Mouse (Mus musculus) stomach, embryonic 16.5 days (tissue): ENCODE measurements around the gene Yeats4. TPM values are rescaled to one million over a fixed set of nuclear protein-coding genes. Genes with fewer than 3 reads are reported as not detected.

Experiments used
- ATAC-seq: fragments of 200-750 bp; cut with Nextera tagmentation; 2 replicates; pipeline ENCODE4 v1.8.0; 2017; ENCODE audit warnings: moderate number of reproducible peaks, moderate TSS enrichment; ENCODE audit not compliant: insufficient read depth, low FRiP score
- H3K27ac ChIP-seq: fragments of 300-500 bp; sonication (generic); 2 replicates; pipeline ENCODE4 v1.5.1; 2014; ENCODE audit warnings: low read length
- H3K27me3 ChIP-seq: fragments of 300-500 bp; sonication (generic); 2 replicates; pipeline ENCODE4 v1.6.1; 2014; ENCODE audit warnings: low read length, control low read depth, mixed read lengths; ENCODE audit not compliant: control insufficient read depth, insufficient read depth
- H3K36me3 ChIP-seq: fragments of 300-500 bp; sonication (generic); 2 replicates; pipeline ENCODE4 v1.6.1; 2014; ENCODE audit warnings: low read length; ENCODE audit not compliant: control insufficient read depth, insufficient read depth
- H3K4me1 ChIP-seq: fragments of 300-500 bp; sonication (generic); 2 replicates; pipeline ENCODE4 v1.6.1; 2014; ENCODE audit warnings: low read length, control low read depth, mixed read lengths; ENCODE audit not compliant: control insufficient read depth, insufficient read depth
- H3K4me2 ChIP-seq: fragments of 300-500 bp; sonication (generic); 2 replicates; pipeline ENCODE4 v1.6.1; 2014; ENCODE audit warnings: low read depth, low read length, mixed read lengths
- H3K4me3 ChIP-seq: fragments of 300-500 bp; sonication (generic); replicated peaks from 2 replicates; pipeline ENCODE4 v1.5.1; 2014; ENCODE audit warnings: mild to moderate bottlenecking, low read length
- H3K9ac ChIP-seq: fragments of 300-500 bp; sonication (generic); 2 replicates; pipeline ENCODE4 v1.6.1; 2014; ENCODE audit warnings: low read length
- H3K9me3 ChIP-seq: fragments of 300-500 bp; sonication (generic); replicated peaks from 2 replicates; pipeline ENCODE4 v1.6.1; 2016; ENCODE audit warnings: low read length, control low read depth; ENCODE audit not compliant: control insufficient read depth
- WGBS: fragments of 180-500 bp; shearing (Covaris S2); extraction: QIAGEN DNeasy Blood & Tissue Kit; methylation state at CpG from one replicate; pipeline ENCODE4 v1.1.7; 2014; 5-methylcytosine and 5-hydroxymethylcytosine counted together
- polyA plus RNA-seq: library from polyadenylated mRNA; unstranded; fragments of >200 nt; fragmentation: Nextera tagmentation; extraction: Ambion mirVana; gene quantifications from 2 replicates; pipeline ENCODE4 v1.2.1, GENCODE M21; 2015

The Yeats4 gene
- polyA plus RNA-seq, 1 experiment from 2014 or later = 45.8 TPM

GRCm38 (mm10) chr10:117193364-117193763 is 30.9 kb downstream of the Yeats4 start:
- ATAC-seq = no peak
- no peak overlapping the region for H3K4me2 ChIP-seq
- no peaks in the 10 kb centered on the region for H3K36me3 ChIP-seq
- no peaks in the 10 kb centered on the region for H3K9me3 ChIP-seq
- H3K27ac ChIP-seq = no peak overlapping the region
- no peaks in the 10 kb centered on the region for H3K4me1 ChIP-seq
- H3K27me3 ChIP-seq = no peaks in the 10 kb centered on the region
- no peak overlapping the region for H3K4me3 ChIP-seq
- 76% methylated on average over 5 of the region's 5 CpGs for WGBS
- no peak overlapping the region for H3K9ac ChIP-seq

GRCm38 (mm10) chr10:117185399-117186089 is 38.8 kb downstream of the Yeats4 start:
- H3K4me1 ChIP-seq = no peaks in the 10 kb centered on the region
- H3K9me3 ChIP-seq = no peaks in the 10 kb centered on the region
- H3K4me2 ChIP-seq = no peak overlapping the region
- H3K27ac ChIP-seq = no peak overlapping the region
- ATAC-seq = no peak
- no peaks in the 10 kb centered on the region for H3K27me3 ChIP-seq
- H3K4me3 ChIP-seq = no peak overlapping the region
- no peaks in the 10 kb centered on the region for H3K36me3 ChIP-seq
- WGBS = 34% methylated on average over 9 of the region's 9 CpGs
- no peak overlapping the region for H3K9ac ChIP-seq

DNA sequence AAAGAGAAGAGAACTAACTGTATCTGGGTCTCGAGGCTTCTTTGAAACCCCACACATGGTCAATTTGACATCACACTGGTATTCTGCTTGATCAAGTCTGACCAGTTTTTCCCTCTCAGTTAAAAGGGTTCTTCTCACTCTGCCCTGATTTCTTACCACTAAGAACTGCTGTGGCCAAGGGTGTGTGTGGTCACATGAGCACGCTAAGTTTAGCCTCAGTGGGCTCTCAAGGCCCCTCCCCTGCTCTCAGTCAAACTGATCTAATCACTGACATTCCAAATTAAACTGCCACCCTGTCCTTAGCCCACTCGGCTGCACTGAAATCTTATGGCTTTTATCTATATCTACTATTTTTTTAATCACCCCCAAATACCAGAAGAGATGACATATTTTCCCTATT is 43.2 kb downstream of the Yeats4 start:
- H3K27ac ChIP-seq = no peak overlapping the region
- no peaks in the 10 kb centered on the region for H3K27me3 ChIP-seq
- no peak overlapping the region for H3K4me2 ChIP-seq
- H3K4me3 ChIP-seq = no peak overlapping the region
- no peak overlapping the region for H3K9ac ChIP-seq
- 20% methylated on average over 3 of the region's 3 CpGs for WGBS
- H3K9me3 ChIP-seq = no peaks in the 10 kb centered on the region
- H3K4me1 ChIP-seq = no peaks in the 10 kb centered on the region
- H3K36me3 ChIP-seq = no peaks in the 10 kb centered on the region
- ATAC-seq = peak; percentile 60; the same call in 1 of the 2 replicates

- ATAC-seq = 0 out of 2 replicates have a peak, but pooled peaks have one; percentile 24
Observed at GRCm38 (mm10) chr10:117174645-117175044, 49.7 kb downstream of the Yeats4 start.

GRCm38 (mm10) chr10:117173566-117174438 is 50.5 kb downstream of the Yeats4 start:
- no peak for ATAC-seq
- Histone ChIP-seq H3K9ac (no peak overlapping the region), H3K4me1 (0 out of 2 replicates have a peak, but pooled peaks cover 5% of the 10 kb centered on the region), H3K27ac (peak overlapping the region; percentile 32), H3K27me3 (no peaks in the 10 kb centered on the region), H3K9me3 (no peaks in the 10 kb centered on the region), H3K36me3 (no peaks in the 10 kb centered on the region), H3K4me2 (peak overlapping the region; percentile 27; the same call in 1 of the 2 replicates), H3K4me3 (no peak overlapping the region)
- WGBS = 42% methylated on average over 12 of the region's 13 CpGs

More at GRCm38 (mm10) chr10:117174645-117175044, 49.7 kb downstream of the Yeats4 start:
- 60% methylated on average over 12 of the region's 12 CpGs for WGBS
- Histone ChIP-seq H3K4me2 (peak overlapping the region; percentile 27; the same call in 1 of the 2 replicates), H3K27ac (peak overlapping the region; percentile 32), H3K9me3 (no peaks in the 10 kb centered on the region), H3K4me1 (0 out of 2 replicates have a peak, but pooled peaks cover 5% of the 10 kb centered on the region), H3K27me3 (no peaks in the 10 kb centered on the region), H3K4me3 (no peak overlapping the region), H3K36me3 (no peaks in the 10 kb centered on the region), H3K9ac (no peak overlapping the region)

- 83% methylated on average over 1 of the region's 1 CpGs for WGBS
Observed at GRCm38 (mm10) chr10:117173111-117173510, 51.2 kb downstream of the Yeats4 start.

GRCm38 (mm10) chr10:117172069-117172468 is 52.2 kb downstream of the Yeats4 start:
- no peak overlapping the region; the same call in 1 of the 2 replicates for H3K27ac ChIP-seq
- no peak for ATAC-seq

More at GRCm38 (mm10) chr10:117173111-117173510, 51.2 kb downstream of the Yeats4 start:
- ATAC-seq = no peak
- H3K4me1 ChIP-seq = 0 out of 2 replicates have a peak, but pooled peaks cover 5% of the 10 kb centered on the region
- H3K4me3 ChIP-seq = no peak overlapping the region
- no peak overlapping the region for H3K27ac ChIP-seq
- H3K27me3 ChIP-seq = no peaks in the 10 kb centered on the region
- no peak overlapping the region for H3K9ac ChIP-seq
- H3K9me3 ChIP-seq = no peaks in the 10 kb centered on the region
- no peaks in the 10 kb centered on the region for H3K36me3 ChIP-seq
- no peak overlapping the region for H3K4me2 ChIP-seq

DNA sequence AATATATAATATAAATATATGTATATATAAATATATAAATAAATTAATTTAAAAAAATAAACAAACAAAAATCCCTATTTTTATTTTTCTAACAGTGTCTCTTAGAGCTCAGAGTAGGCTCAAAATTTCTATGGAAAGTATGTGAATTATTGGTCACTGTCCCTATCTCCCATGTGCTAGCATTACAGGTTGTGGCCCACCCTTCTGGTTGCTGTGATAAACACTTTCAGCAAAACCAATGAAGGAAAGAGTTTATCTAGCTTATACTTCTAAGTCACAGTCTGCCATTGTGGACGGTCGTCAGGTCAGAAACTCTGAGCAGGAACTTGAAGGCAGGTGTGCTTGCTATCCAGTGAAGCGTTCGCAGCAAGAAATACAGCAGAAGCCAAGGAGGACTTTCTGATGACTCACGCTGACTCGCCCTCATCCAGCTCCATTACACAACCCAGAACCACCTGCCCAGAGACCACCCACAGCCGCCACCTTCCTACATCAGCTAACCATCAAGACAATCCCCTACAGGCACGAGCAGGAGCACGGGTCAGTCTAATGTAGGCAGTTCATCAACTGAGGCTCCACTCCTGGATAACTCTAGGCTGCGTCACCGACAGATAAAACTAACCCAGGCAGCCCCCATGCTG is 57.4 kb downstream of the Yeats4 start:
- Histone ChIP-seq H3K9me3 (no peaks in the 10 kb centered on the region), H3K36me3 (no peaks in the 10 kb centered on the region), H3K27ac (no peak overlapping the region), H3K4me2 (no peak overlapping the region), H3K4me1 (0 out of 2 replicates have a peak, but pooled peaks cover 2% of the 10 kb centered on the region), H3K9ac (no peak overlapping the region), H3K4me3 (no peak overlapping the region), H3K27me3 (no peaks in the 10 kb centered on the region)
- no peak; the same call in 1 of the 2 replicates for ATAC-seq
- WGBS = 82% methylated on average over 11 of the region's 11 CpGs

More at GRCm38 (mm10) chr10:117172069-117172468, 52.2 kb downstream of the Yeats4 start:
- Histone ChIP-seq H3K36me3 (no peaks in the 10 kb centered on the region), H3K4me2 (no peak overlapping the region), H3K9ac (no peak overlapping the region), H3K4me3 (no peak overlapping the region), H3K27me3 (no peaks in the 10 kb centered on the region), H3K4me1 (0 out of 2 replicates have a peak, but pooled peaks cover 5% of the 10 kb centered on the region), H3K9me3 (no peaks in the 10 kb centered on the region)
- 24% methylated on average over 3 of the region's 3 CpGs for WGBS
